Mouse (Mus musculus) midbrain, embryonic 10.5 days (tissue): ENCODE measurements around the gene Mrps35. TPM values are rescaled to one million over a fixed set of nuclear protein-coding genes. Genes with fewer than 3 reads are reported as not detected.
A peak's percentile ranks its signal among the peaks of the same experiment; 100 is the strongest.

Experiments used
- DNase-seq: peaks from one replicate; pipeline ENCODE4 v3.0.0-alpha.2; 2017; ENCODE audit warnings: low spot score
- H3K27ac ChIP-seq: fragments of 300-500 bp; sonication (generic); replicated peaks from 2 replicates; pipeline ENCODE4 v1.5.1; 2016; ENCODE audit warnings: mild to moderate bottlenecking
- H3K27me3 ChIP-seq: fragments of 300-500 bp; sonication (generic); 2 replicates; pipeline ENCODE4 v1.6.1; 2016; ENCODE audit warnings: low read depth, mild to moderate bottlenecking; ENCODE audit not compliant: poor library complexity, severe bottlenecking
- H3K36me3 ChIP-seq: fragments of 300-500 bp; sonication (generic); 2 replicates; pipeline ENCODE4 v1.6.1; 2016; ENCODE audit warnings: mild to moderate bottlenecking, moderate library complexity
- H3K4me1 ChIP-seq: fragments of 300-500 bp; sonication (generic); 2 replicates; pipeline ENCODE4 v1.6.1; 2016
- H3K4me3 ChIP-seq: fragments of 300-500 bp; sonication (generic); 2 replicates; pipeline ENCODE4 v1.5.1; 2016; ENCODE audit warnings: mild to moderate bottlenecking, moderate library complexity
- H3K9me3 ChIP-seq: fragments of 300-500 bp; sonication (generic); replicated peaks from 2 replicates; pipeline ENCODE4 v1.6.1; 2016; ENCODE audit warnings: mild to moderate bottlenecking
- WGBS: fragments of 180-500 bp; shearing (Covaris S2); methylation state at CpG from one replicate; pipeline ENCODE4 v1.1.7; 2016; 5-methylcytosine and 5-hydroxymethylcytosine counted together
- polyA plus RNA-seq: library from polyadenylated mRNA; unstranded; fragments of >200 nt; fragmentation: Nextera tagmentation; extraction: Ambion mirVana; gene quantifications from 2 replicates; pipeline ENCODE4 v1.2.1, GENCODE M21; 2016

Gene Mrps35
- polyA plus RNA-seq, 1 experiment from 2014 or later = 109 TPM

- Histone ChIP-seq H3K27me3 (no peaks in the 10 kb centered on the region), H3K4me3 (peak overlapping the region; percentile 95), H3K9me3 (no peaks in the 10 kb centered on the region), H3K27ac (0 out of 2 replicates have a peak overlapping the region, but pooled peaks have one; percentile 98), H3K4me1 (peaks cover 21% of the 10 kb centered on the region), H3K36me3 (peaks cover 27% of the 10 kb centered on the region)
- DNase-seq = no peak
- 64% methylated on average over 7 of the region's 7 CpGs for WGBS
These were observed 1.1 kb downstream of the Mrps35 start for GRCm38 (mm10) chr6:147043633-147044032.

- Histone ChIP-seq H3K9me3 (no peaks in the 10 kb centered on the region), H3K27ac (no peak overlapping the region), H3K27me3 (no peaks in the 10 kb centered on the region), H3K4me1 (peaks cover 4% of the 10 kb centered on the region), H3K4me3 (no peak overlapping the region), H3K36me3 (peaks cover 84% of the 10 kb centered on the region)
- no peak for DNase-seq
- 96% methylated on average over 13 of the region's 13 CpGs for WGBS
These were observed 6.8 kb downstream of the Mrps35 start for GRCm38 (mm10) chr6:147049239-147049805.

- no peaks in the 10 kb centered on the region for H3K27me3 ChIP-seq
- no peak overlapping the region for H3K4me3 ChIP-seq
- H3K36me3 ChIP-seq = peaks cover 100% of the 10 kb centered on the region
- no peak overlapping the region for H3K27ac ChIP-seq
- 95% methylated on average over 8 of the region's 8 CpGs for WGBS
- no peaks in the 10 kb centered on the region for H3K4me1 ChIP-seq
- H3K9me3 ChIP-seq = no peaks in the 10 kb centered on the region
- DNase-seq = no peak
These were observed 9.1 kb downstream of the Mrps35 start for GRCm38 (mm10) chr6:147051666-147052065.

- H3K9me3 ChIP-seq = no peaks in the 10 kb centered on the region
- H3K27ac ChIP-seq = no peak overlapping the region
- H3K36me3 ChIP-seq = peaks cover 100% of the 10 kb centered on the region
- 92% methylated on average over 9 of the region's 9 CpGs for WGBS
- no peaks in the 10 kb centered on the region for H3K27me3 ChIP-seq
- no peak for DNase-seq
- no peaks in the 10 kb centered on the region for H3K4me1 ChIP-seq
- H3K4me3 ChIP-seq = no peak overlapping the region
These were observed 9.9 kb downstream of the Mrps35 start for GRCm38 (mm10) chr6:147052440-147052839.

- Histone ChIP-seq H3K27ac (no peak overlapping the region), H3K27me3 (no peaks in the 10 kb centered on the region), H3K36me3 (peaks cover 95% of the 10 kb centered on the region), H3K4me1 (no peaks in the 10 kb centered on the region), H3K9me3 (no peaks in the 10 kb centered on the region), H3K4me3 (no peak overlapping the region)
- no peak for DNase-seq
- 93% methylated on average over 19 of the region's 19 CpGs for WGBS
These were observed 11.5 kb downstream of the Mrps35 start for GRCm38 (mm10) chr6:147053785-147054646.

GRCm38 (mm10) chr6:147055374-147055977 is 12.9 kb downstream of the Mrps35 start:
- DNase-seq = no peak
- Histone ChIP-seq H3K36me3 (peaks cover 95% of the 10 kb centered on the region), H3K4me3 (no peak overlapping the region), H3K4me1 (no peaks in the 10 kb centered on the region), H3K27me3 (no peaks in the 10 kb centered on the region), H3K27ac (no peak overlapping the region), H3K9me3 (no peaks in the 10 kb centered on the region)
- WGBS = 88% methylated on average over 10 of the region's 10 CpGs

- Histone ChIP-seq H3K27ac (no peak overlapping the region), H3K36me3 (peaks cover 92% of the 10 kb centered on the region), H3K9me3 (no peaks in the 10 kb centered on the region), H3K27me3 (no peaks in the 10 kb centered on the region), H3K4me3 (no peak overlapping the region), H3K4me1 (no peaks in the 10 kb centered on the region)
- no peak for DNase-seq
- 69% methylated on average over 7 of the region's 7 CpGs for WGBS
These were observed 16.8 kb downstream of the Mrps35 start for GRCm38 (mm10) chr6:147059326-147059725.

GRCm38 (mm10) chr6:147061630-147062029 is 19.1 kb downstream of the Mrps35 start:
- H3K27me3 ChIP-seq = no peaks in the 10 kb centered on the region
- no peak for DNase-seq
- H3K9me3 ChIP-seq = no peaks in the 10 kb centered on the region
- no peaks in the 10 kb centered on the region for H3K4me1 ChIP-seq
- no peak overlapping the region for H3K27ac ChIP-seq
- H3K4me3 ChIP-seq = no peak overlapping the region
- H3K36me3 ChIP-seq = peaks cover 86% of the 10 kb centered on the region
- WGBS = 93% methylated on average over 9 of the region's 9 CpGs

GRCm38 (mm10) chr6:147062034-147062433 is 19.5 kb downstream of the Mrps35 start:
- no peaks in the 10 kb centered on the region for H3K27me3 ChIP-seq
- DNase-seq = no peak
- 94% methylated on average over 7 of the region's 7 CpGs for WGBS
- no peaks in the 10 kb centered on the region for H3K4me1 ChIP-seq
- no peak overlapping the region for H3K4me3 ChIP-seq
- no peaks in the 10 kb centered on the region for H3K9me3 ChIP-seq
- peaks cover 86% of the 10 kb centered on the region for H3K36me3 ChIP-seq
- H3K27ac ChIP-seq = no peak overlapping the region

- no peak for DNase-seq
- H3K27ac ChIP-seq = no peak overlapping the region
- H3K9me3 ChIP-seq = no peaks in the 10 kb centered on the region
- no peak overlapping the region for H3K4me3 ChIP-seq
- no peaks in the 10 kb centered on the region for H3K27me3 ChIP-seq
- WGBS = 93% methylated on average over 7 of the region's 7 CpGs
- H3K36me3 ChIP-seq = peaks cover 86% of the 10 kb centered on the region
- H3K4me1 ChIP-seq = no peaks in the 10 kb centered on the region
These were observed 20.1 kb downstream of the Mrps35 start for GRCm38 (mm10) chr6:147062694-147063093.

GRCm38 (mm10) chr6:147064226-147064943 is 21.8 kb downstream of the Mrps35 start:
- 93% methylated on average over 10 of the region's 10 CpGs for WGBS
- Histone ChIP-seq H3K9me3 (no peaks in the 10 kb centered on the region), H3K4me1 (peaks cover 10% of the 10 kb centered on the region; the same call in 1 of the 2 replicates), H3K27me3 (no peaks in the 10 kb centered on the region), H3K4me3 (no peak overlapping the region), H3K27ac (no peak overlapping the region), H3K36me3 (peaks cover 76% of the 10 kb centered on the region)
- no peak for DNase-seq

GRCm38 (mm10) chr6:147064944-147065261 is 22.3 kb downstream of the Mrps35 start:
- no peak for DNase-seq
- Histone ChIP-seq H3K27ac (no peak overlapping the region), H3K27me3 (no peaks in the 10 kb centered on the region), H3K9me3 (no peaks in the 10 kb centered on the region), H3K4me1 (peaks cover 10% of the 10 kb centered on the region; the same call in 1 of the 2 replicates), H3K36me3 (peaks cover 72% of the 10 kb centered on the region), H3K4me3 (no peak overlapping the region)
- WGBS = 94% methylated on average over 6 of the region's 6 CpGs
